Mouse (Mus musculus) embryo, embryonic 11.5 days (tissue): ENCODE data around the gene Trp73.

Experiments used
- DNase-seq: peaks from one replicate; pipeline ENCODE4 v3.0.0-alpha.2; 2012; ENCODE audit warnings: low read depth, low spot score

Trp73 gene

GRCm38 (mm10) chr4:154142211-154143040 is 2.4 kb upstream of the Trp73 start, which contains the start of gene Wrap73:
Wrap73 (plus strand) TSS chr4:154142372.
- DNase-seq = peak; percentile 84

DNA sequence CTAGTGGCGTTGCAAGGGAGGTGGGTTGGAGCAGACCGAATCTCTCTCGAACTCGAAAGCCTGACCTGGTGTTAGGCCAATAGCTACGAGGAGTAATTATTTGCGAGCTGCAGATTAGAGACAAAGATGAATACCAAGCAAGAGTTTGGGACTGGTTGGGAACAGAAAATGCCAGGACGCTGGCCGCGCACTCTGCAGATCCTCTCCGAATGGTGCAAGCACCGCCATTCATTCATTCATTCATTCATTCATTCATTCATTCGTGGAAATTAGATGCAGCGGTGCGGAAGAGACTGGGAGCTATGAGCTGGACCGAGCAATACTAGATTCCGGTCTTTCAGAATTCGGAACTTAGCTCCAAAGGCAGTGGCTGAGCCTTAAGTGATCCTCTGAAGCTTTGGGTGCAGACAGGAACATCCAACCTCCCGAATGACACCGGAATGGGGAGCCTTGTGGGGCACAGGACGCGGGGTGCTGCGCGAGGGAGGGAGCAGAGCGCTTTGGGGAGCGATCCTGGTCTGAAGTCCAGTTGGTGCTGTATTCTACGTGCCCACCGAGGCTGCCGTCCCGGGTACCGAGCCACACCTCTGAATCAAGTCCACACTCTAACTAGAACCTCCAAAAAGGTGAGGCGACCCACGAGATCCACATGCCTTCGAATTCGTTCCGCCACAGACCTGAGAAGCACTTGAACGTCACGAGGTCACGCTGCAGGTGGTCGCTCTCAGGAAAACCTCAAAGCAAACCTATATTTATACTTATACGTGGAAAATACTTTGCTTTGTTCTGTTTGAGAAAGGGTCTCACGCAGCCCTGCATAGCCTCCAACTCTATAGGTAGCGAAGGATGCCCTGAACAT is 1.2 kb upstream of the Trp73 start:
- no peak for DNase-seq

- no peak for DNase-seq
These were observed 403 bp upstream of the Trp73 start for GRCm38 (mm10) chr4:154140213-154141008.

DNA sequence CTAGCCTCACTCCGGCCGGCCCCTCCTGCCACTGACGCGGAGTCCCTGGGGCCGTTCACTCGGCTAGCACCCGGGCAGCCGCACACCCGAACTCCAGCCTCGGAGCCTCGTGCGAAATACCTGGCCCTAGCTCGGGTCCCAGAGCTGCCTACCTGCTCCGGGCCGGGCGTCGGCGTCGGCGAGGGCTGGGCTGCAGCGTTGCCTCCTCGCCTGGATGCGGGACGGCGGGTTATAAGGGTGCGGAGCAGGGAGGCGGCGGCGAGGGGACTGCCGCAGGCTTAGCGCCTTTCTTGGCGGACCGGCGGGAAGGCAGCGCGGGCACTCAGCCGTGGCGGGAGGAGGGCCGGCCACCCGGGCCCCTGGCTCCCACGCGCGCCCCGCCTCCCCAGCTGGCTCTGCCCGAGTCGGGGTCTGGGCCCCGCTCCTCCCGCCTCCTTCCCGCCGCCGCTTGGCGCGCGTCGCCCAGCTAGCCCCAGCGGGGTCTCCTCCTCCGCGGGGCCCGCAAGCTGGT is 282 bp downstream of the Trp73 start:
- no peak for DNase-seq

GRCm38 (mm10) chr4:154137139-154137538 is 2.9 kb downstream of the Trp73 start:
- DNase-seq = no peak

GRCm38 (mm10) chr4:154134803-154135202 is 5.2 kb downstream of the Trp73 start:
- no peak for DNase-seq

GRCm38 (mm10) chr4:154131894-154132293 is 8.1 kb downstream of the Trp73 start:
- no peak for DNase-seq

- no peak for DNase-seq
These were observed 10.1 kb downstream of the Trp73 start for GRCm38 (mm10) chr4:154129950-154130349.

DNA sequence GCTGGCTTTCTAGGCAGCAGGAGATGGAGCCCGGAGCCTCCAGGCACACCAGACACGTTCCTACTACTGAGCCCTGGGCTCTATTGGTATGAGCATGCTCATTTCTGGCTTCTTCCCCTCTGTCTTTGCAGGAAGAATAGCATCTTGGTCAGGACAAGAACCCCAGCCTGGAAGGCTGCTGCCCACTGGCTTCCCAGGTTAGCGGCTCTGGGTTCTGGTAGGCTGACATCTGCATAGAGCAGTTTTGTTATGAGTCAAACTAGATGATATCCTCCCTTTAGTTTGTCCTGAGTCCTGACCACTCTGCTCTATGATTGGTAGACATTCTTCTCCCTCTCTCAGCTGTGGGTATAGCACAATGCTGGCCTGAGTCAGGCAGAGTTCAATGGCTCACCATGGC is 12.7 kb downstream of the Trp73 start:
- DNase-seq = no peak

GRCm38 (mm10) chr4:154125202-154125601 is 14.8 kb downstream of the Trp73 start:
- no peak for DNase-seq

- DNase-seq = no peak
These were observed 16.5 kb downstream of the Trp73 start for GRCm38 (mm10) chr4:154123553-154123952.

- no peak for DNase-seq
These were observed 17.6 kb downstream of the Trp73 start for GRCm38 (mm10) chr4:154122374-154122773.

DNA sequence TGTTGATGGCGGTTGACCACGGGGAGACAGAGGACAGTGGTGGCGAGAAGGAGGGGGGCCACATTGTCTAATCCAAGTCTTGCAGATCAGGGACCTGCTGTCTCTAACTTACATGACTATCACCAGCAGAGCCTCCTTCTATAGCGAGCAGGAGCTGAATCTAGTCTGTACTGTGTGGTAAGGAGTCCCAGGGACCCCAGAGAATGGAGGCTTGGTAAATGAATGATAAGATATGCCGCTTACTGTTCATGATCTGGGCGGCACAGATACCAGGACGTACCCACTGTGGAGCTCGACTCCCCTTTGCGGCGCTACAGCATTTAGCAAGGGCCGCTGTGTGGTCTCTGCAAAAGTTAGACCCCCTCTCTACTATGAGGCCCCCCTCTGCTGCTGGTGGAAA is 18.2 kb downstream of the Trp73 start:
- no peak for DNase-seq

- DNase-seq = no peak
These were observed 20.8 kb downstream of the Trp73 start for GRCm38 (mm10) chr4:154119208-154119607.

DNA sequence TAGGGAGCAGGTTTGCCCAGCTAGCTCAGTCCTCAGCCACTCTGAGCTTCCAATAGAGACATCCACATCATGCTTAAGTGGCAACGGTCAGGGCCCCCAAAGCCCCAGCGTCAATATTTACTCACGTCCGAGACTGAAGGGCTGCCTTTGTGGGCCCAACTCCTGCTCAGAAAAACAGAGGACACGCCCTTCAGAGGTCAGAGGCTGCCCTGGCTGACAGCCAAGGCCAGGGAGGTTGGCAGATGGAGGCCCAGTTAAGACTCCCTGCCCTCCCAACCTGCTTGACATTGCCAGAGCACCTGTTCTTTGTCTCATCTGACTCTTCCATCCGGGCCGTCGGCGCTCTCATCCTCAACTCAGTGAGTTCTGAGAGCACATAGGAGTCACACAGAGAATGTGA is 21.2 kb downstream of the Trp73 start:
- DNase-seq = no peak

- no peak for DNase-seq
These were observed 23.6 kb downstream of the Trp73 start for GRCm38 (mm10) chr4:154116421-154116820.

DNA sequence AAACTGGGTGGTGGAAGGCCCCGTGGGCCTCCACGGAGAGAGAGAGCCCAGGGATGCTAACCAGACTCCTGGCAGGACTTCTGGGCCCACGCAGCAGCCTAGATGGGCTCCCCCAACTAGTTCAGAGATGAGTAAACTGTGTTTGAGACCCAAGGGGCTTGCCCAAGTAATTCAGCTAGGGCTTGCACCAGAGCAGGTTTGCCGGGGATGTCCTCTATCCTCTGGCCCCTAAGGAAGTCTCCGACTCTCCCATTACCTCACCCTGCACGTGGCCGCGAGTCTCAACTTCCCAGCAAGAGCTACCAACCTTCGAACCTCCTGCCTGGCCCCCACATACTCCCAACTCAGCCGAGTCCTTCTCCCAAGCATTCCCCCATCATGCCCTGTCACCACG is 30.2 kb downstream of the Trp73 start:
- no peak for DNase-seq

GRCm38 (mm10) chr4:154109216-154109849 is 30.7 kb downstream of the Trp73 start:
- DNase-seq = no peak

GRCm38 (mm10) chr4:154106497-154107061 is 33.4 kb downstream of the Trp73 start:
- no peak for DNase-seq

GRCm38 (mm10) chr4:154105381-154106001 is 34.5 kb downstream of the Trp73 start:
- DNase-seq = peak; percentile 61
